Mouse (Mus musculus): ENCODE data around the gene Mapk8. TPM values are rescaled to one million over a fixed set of nuclear protein-coding genes. Genes with fewer than 3 reads are reported as not detected.

Mapk8 gene
- total RNA-seq, 2 experiments from 2014 or later = 26.4 to 27.6 TPM

- no peak for DNase-seq
These were observed 48.7 kb downstream of the Mapk8 start for GRCm38 (mm10) chr14:33398065-33398860.

- no peak for DNase-seq
These were observed 66.0 kb downstream of the Mapk8 start for GRCm38 (mm10) chr14:33380830-33381457.

GRCm38 (mm10) chr14:33378723-33379122 lies 68.2 kb downstream of the Mapk8 start:
- no peak for DNase-seq

GRCm38 (mm10) chr14:33377211-33377610 lies 69.7 kb downstream of the Mapk8 start:
- no peak for DNase-seq

GRCm38 (mm10) chr14:33374089-33374488 lies 72.9 kb downstream of the Mapk8 start:
- DNase-seq = no peak

GRCm38 (mm10) chr14:33373271-33373670 lies 73.7 kb downstream of the Mapk8 start:
- DNase-seq = no peak

GRCm38 (mm10) chr14:33371248-33371647 lies 75.7 kb downstream of the Mapk8 start:
- DNase-seq = peak; percentile 42

GRCm38 (mm10) chr14:33370056-33370455 lies 76.9 kb downstream of the Mapk8 start:
- DNase-seq = no peak

GRCm38 (mm10) chr14:33369375-33369774 lies 77.6 kb downstream of the Mapk8 start:
- no peak for DNase-seq

GRCm38 (mm10) chr14:33366891-33367777 lies 79.8 kb downstream of the Mapk8 start:
- DNase-seq = no peak

GRCm38 (mm10) chr14:33364061-33364460 lies 82.9 kb downstream of the Mapk8 start:
- no peak for DNase-seq

GRCm38 (mm10) chr14:33363611-33364010 lies 83.3 kb downstream of the Mapk8 start:
- no peak for DNase-seq

- no peak for DNase-seq
These were observed 84.2 kb downstream of the Mapk8 start for GRCm38 (mm10) chr14:33362807-33363206.

- DNase-seq = no peak
These were observed 84.8 kb downstream of the Mapk8 start for GRCm38 (mm10) chr14:33362122-33362521.

GRCm38 (mm10) chr14:33361546-33361945 lies 85.4 kb downstream of the Mapk8 start:
- DNase-seq = no peak

- DNase-seq = peak; percentile 28
These were observed 88.1 kb downstream of the Mapk8 start for GRCm38 (mm10) chr14:33358891-33359290.

GRCm38 (mm10) chr14:33357600-33358368 lies 89.2 kb downstream of the Mapk8 start:
- DNase-seq = no peak

GRCm38 (mm10) chr14:33355276-33355675 lies 91.7 kb downstream of the Mapk8 start:
- no peak for DNase-seq

- DNase-seq = no peak
These were observed 94.1 kb downstream of the Mapk8 start for GRCm38 (mm10) chr14:33352890-33353289.

- DNase-seq = peak; percentile 73
These were observed 94.8 kb downstream of the Mapk8 start for GRCm38 (mm10) chr14:33351984-33352722.

- DNase-seq = no peak
These were observed 95.9 kb downstream of the Mapk8 start for GRCm38 (mm10) chr14:33351019-33351418.

All from gastrocnemius, postnatal 25 days (tissue).